Mouse (Mus musculus) C2C12 (cell line): ENCODE data around the gene Cfdp1. TPM values are rescaled to one million over a fixed set of nuclear protein-coding genes. Genes with fewer than 3 reads are reported as not detected.

Experiments used
- H3K27me3 ChIP-seq: one replicate; pipeline ENCODE4 v1.6.1; 2011; ENCODE audit not compliant: control insufficient read depth, insufficient read depth, insufficient read length
- H3K36me3 ChIP-seq: one replicate; pipeline ENCODE4 v1.6.1; 2011; ENCODE audit not compliant: control insufficient read depth, insufficient read depth
- H3K4me3 ChIP-seq: one replicate; pipeline ENCODE4 v1.5.1; 2011; ENCODE audit warnings: mild to moderate bottlenecking, control low read depth; ENCODE audit not compliant: poor library complexity, insufficient read depth, severe bottlenecking
- H3K79me2 ChIP-seq: one replicate; pipeline ENCODE4 v1.6.1; 2011; ENCODE audit not compliant: control insufficient read depth, insufficient read depth
- H3K79me3 ChIP-seq: one replicate; pipeline ENCODE4 v1.6.1; 2011; ENCODE audit warnings: low read depth, control low read depth
- H3ac ChIP-seq: one replicate; pipeline ENCODE3; 2011; ENCODE audit warnings: low read depth; ENCODE audit not compliant: control insufficient read depth, insufficient read length
- CEBPB ChIP-seq: IDR thresholded peaks from one replicate; pipeline ENCODE4 v1.6.1; 2011; ENCODE audit warnings: low read depth, mild to moderate bottlenecking, control low read depth, moderate library complexity
- CTCF ChIP-seq: IDR thresholded peaks from one replicate; pipeline ENCODE4 v1.5.1; 2011; ENCODE audit not compliant: control insufficient read depth, insufficient read depth, insufficient read length
- FOSL1 ChIP-seq: IDR thresholded peaks from one replicate; pipeline ENCODE4 v1.8.0; 2011; ENCODE audit warnings: mild to moderate bottlenecking, low read length; ENCODE audit not compliant: poor library complexity, insufficient read depth, severe bottlenecking
- MAX ChIP-seq: IDR thresholded peaks from one replicate; pipeline ENCODE4 v1.6.1; 2011; ENCODE audit warnings: mild to moderate bottlenecking, control low read depth
- MYOD1 ChIP-seq: IDR thresholded peaks from one replicate; pipeline ENCODE4 v1.6.1; 2011; ENCODE audit warnings: low read depth; ENCODE audit not compliant: control insufficient read depth, insufficient read length
- MYOG ChIP-seq: IDR thresholded peaks from one replicate; pipeline ENCODE4 v1.6.1; 2011; ENCODE audit not compliant: control insufficient read depth, insufficient read length; ENCODE audit errors: extremely low read depth
- USF1 ChIP-seq: IDR thresholded peaks from one replicate; pipeline ENCODE4 v1.6.1; 2011; ENCODE audit warnings: low read depth, mild to moderate bottlenecking, control low read depth, moderate library complexity
- polyA plus RNA-seq: library from polyadenylated mRNA; unstranded; fragments of >200 nt; fragmentation: generic; extraction: Trizol; gene quantifications from one replicate; pipeline ENCODE4 v1.2.1, GENCODE M21; 2012; ENCODE audit warnings: missing spikeins

Cfdp1 gene
- polyA plus RNA-seq, 1 experiment = 58.8 TPM

GRCm38 (mm10) chr8:111760708-111761107 lies 93.4 kb downstream of the Cfdp1 start:
- Histone ChIP-seq H3K4me3 (no peak overlapping the region), H3K36me3 (peaks cover 3% of the 10 kb centered on the region), H3ac (no peak overlapping the region), H3K79me3 (no peaks in the 10 kb centered on the region), H3K79me2 (no peaks in the 10 kb centered on the region), H3K27me3 (no peaks in the 10 kb centered on the region)
- TF ChIP-seq MAX = no peak
- TF ChIP-seq CTCF = no peak
- no peak for TF ChIP-seq MYOG
- TF ChIP-seq FOSL1 = no peak
- no peak for TF ChIP-seq MYOD1
- no peak for TF ChIP-seq USF1

- Histone ChIP-seq H3K27me3 (no peaks in the 10 kb centered on the region), H3ac (no peak overlapping the region), H3K36me3 (no peaks in the 10 kb centered on the region), H3K79me3 (no peaks in the 10 kb centered on the region), H3K79me2 (no peaks in the 10 kb centered on the region), H3K4me3 (no peak overlapping the region)
- TF ChIP-seq MYOD1 = no peak
- TF ChIP-seq FOSL1 = no peak
- no peak for TF ChIP-seq MYOG
- TF ChIP-seq USF1 = no peak
- TF ChIP-seq MAX = no peak
- TF ChIP-seq CTCF = no peak
- no peak for TF ChIP-seq CEBPB
These were observed 95.3 kb downstream of the Cfdp1 start for GRCm38 (mm10) chr8:111758817-111759216.

- no peak overlapping the region for H3ac ChIP-seq
- TF ChIP-seq CTCF (no peak), MAX (no peak), CEBPB (no peak), USF1 (no peak), FOSL1 (no peak), MYOG (no peak), MYOD1 (no peak)
- no peaks in the 10 kb centered on the region for H3K27me3 ChIP-seq
- H3K79me2 ChIP-seq = no peaks in the 10 kb centered on the region
- no peak overlapping the region for H3K4me3 ChIP-seq
- H3K36me3 ChIP-seq = no peaks in the 10 kb centered on the region
- no peaks in the 10 kb centered on the region for H3K79me3 ChIP-seq
These were observed 96.5 kb downstream of the Cfdp1 start for GRCm38 (mm10) chr8:111757599-111757998.

GRCm38 (mm10) chr8:111754736-111755135 lies 99.4 kb downstream of the Cfdp1 start:
- Histone ChIP-seq H3K79me3 (no peaks in the 10 kb centered on the region), H3K4me3 (no peak overlapping the region), H3K36me3 (no peaks in the 10 kb centered on the region), H3K79me2 (no peaks in the 10 kb centered on the region), H3K27me3 (no peaks in the 10 kb centered on the region), H3ac (no peak overlapping the region)
- TF ChIP-seq CEBPB (no peak), CTCF (no peak), MAX (no peak), FOSL1 (no peak), MYOD1 (no peak), MYOG (no peak), USF1 (no peak)

- Histone ChIP-seq H3ac (no peak overlapping the region), H3K4me3 (no peak overlapping the region), H3K27me3 (no peaks in the 10 kb centered on the region), H3K36me3 (no peaks in the 10 kb centered on the region), H3K79me3 (no peaks in the 10 kb centered on the region), H3K79me2 (no peaks in the 10 kb centered on the region)
- TF ChIP-seq CEBPB = no peak
- TF ChIP-seq CTCF = no peak
- no peak for TF ChIP-seq USF1
- TF ChIP-seq FOSL1 = no peak
- TF ChIP-seq MYOD1 = no peak
- TF ChIP-seq MAX = no peak
- TF ChIP-seq MYOG = no peak
These were observed 100.0 kb downstream of the Cfdp1 start for GRCm38 (mm10) chr8:111754088-111754487.

GRCm38 (mm10) chr8:111748766-111749165 lies 105.3 kb downstream of the Cfdp1 start:
- no peak overlapping the region for H3ac ChIP-seq
- no peaks in the 10 kb centered on the region for H3K27me3 ChIP-seq
- H3K79me2 ChIP-seq = peaks cover 9% of the 10 kb centered on the region
- H3K79me3 ChIP-seq = no peaks in the 10 kb centered on the region
- H3K4me3 ChIP-seq = no peak overlapping the region
- H3K36me3 ChIP-seq = no peaks in the 10 kb centered on the region
- TF ChIP-seq MAX (no peak), MYOG (no peak), CTCF (no peak), USF1 (no peak), MYOD1 (no peak), FOSL1 (no peak), CEBPB (no peak)
